Mouse (Mus musculus): ENCODE measurements around the gene Gp6. TPM values are rescaled to one million over a fixed set of nuclear protein-coding genes. Genes with fewer than 3 reads are reported as not detected.
"Not testable (repeated sequence)": the region's sequence is repeated elsewhere in the genome, so short reads cannot be mapped to it uniquely, and the experiment has no call there.

Gp6 gene
- total RNA-seq (2021): not detected
- long read RNA-seq, experiment 1: 0 reads
- long read RNA-seq, experiment 2, partial matches to known transcripts: 0 of 1 reads
- long read RNA-seq, experiment 2, other reads (novel, unspliced or antisense): 1 of 1 reads

- DNase-seq: no peak
These were observed at the start of gene Gp6 for GRCm38 (mm10) chr7:4397730-4398129. TSS of gene Gp6 (minus strand) at chr7:4397744.

DNA sequence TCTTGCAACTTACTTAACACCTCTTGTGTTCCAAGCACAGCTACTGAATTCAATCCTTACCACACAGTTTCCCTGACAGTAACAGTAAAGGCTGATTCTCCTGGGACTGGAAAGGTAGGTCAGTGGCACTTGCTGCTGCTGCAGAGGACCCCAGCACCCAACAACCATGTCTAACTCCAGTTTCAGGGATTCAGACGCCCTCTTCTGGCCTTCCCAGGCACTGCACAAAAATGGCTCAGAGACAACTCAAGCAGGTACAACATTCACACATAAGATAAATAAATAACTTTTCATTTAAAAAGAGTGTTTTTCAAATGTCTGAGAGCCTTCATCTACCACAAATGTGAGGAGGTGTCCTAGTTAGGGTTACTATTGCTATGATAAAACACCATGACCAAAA lies 49.6 kb upstream of the Gp6 start:
- DNase-seq: no peak

DNA sequence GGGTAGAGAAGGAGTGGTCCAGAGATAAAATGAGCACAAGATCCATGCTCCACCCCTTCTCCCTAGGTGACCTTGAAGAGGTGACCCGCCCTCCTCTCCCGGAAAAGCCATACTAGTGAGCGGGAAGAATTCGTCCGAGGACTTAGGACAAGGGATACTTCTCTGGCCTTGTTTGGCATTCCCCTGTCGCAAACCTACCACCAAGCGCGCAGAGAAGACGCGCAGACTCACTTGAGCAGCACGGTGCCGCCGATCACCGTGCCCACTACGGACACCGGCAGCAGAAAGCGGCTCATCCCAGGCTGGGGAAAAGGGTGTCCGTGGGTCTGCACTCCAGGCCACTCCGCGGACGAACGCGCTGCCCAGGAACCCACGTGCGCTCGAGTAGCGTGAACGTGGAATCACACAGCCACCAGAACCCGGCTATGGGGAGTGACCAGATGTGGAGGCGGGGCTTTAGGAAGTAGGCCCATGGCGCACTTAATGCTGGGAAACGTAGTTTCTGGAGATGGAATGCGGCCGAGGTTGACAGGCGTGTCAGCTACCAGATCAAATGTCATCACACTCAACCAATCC lies 47.8 kb upstream of the Gp6 start, which contains the start of gene Rdh13:
Gene Rdh13, minus strand, starts transcription at position 434 of the 576 bp plus-strand sequence.
- peak; percentile 90 for DNase-seq

GRCm38 (mm10) chr7:4440549-4440948 lies 43.0 kb upstream of the Gp6 start:
- no peak for DNase-seq

GRCm38 (mm10) chr7:4437721-4438120 lies 40.2 kb upstream of the Gp6 start:
- no peak for DNase-seq

GRCm38 (mm10) chr7:4432026-4432425 lies 34.5 kb upstream of the Gp6 start:
- no peak for DNase-seq

- no peak for DNase-seq
These were observed 34.0 kb upstream of the Gp6 start for GRCm38 (mm10) chr7:4431548-4431947.

DNA sequence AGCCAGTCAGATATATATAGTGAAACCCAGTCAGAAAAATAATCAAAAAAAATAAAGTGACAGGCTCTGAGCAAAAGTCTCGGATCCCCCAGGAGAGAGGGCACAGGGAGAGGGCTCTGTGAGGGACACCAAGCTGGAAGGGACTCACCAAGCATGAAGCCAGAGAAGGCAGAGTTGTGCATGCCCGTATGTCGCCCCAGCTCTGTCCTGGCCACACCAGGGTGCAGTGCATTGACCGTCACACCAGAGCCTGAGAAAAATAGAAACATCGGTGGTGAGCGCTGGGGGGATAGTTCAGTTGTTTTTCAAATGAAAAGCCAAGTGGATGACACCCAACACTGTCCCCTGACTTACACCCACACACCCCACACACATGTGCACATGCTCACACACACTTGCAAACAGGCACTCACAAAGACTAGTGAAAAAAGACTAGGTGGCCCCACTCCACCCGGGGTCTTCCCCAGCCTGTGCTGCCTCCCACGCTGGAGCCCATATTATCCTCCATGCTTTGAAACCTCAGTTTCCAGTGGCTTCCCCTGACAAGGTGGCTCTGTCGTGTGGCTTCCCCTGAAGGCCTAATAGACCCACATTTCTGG lies 32.8 kb upstream of the Gp6 start:
- no peak for DNase-seq

- peak; percentile 58 for DNase-seq
These were observed 29.8 kb upstream of the Gp6 start for GRCm38 (mm10) chr7:4427161-4427912.

- DNase-seq: no peak
These were observed 22.7 kb upstream of the Gp6 start for GRCm38 (mm10) chr7:4420230-4420629.

DNA sequence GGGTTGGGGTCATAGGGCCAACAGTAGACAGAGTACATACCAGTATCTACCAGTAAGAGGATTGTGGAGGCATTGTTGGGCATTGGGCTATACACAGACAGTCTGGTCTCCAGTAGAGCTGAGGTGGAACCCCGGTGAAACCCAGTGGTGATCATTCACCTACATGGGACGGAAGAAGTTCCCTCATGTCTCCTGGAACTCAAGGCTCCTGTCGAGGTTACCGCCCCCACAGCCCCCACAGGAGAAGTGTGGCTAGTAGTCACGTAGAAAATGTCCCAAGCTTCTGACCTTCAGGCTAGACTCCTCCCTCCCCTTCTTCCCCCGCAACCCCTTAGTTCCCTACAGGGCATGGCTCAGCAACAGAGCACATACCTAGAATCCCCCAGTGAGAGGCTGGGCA lies 22.1 kb upstream of the Gp6 start:
- no peak for DNase-seq

GRCm38 (mm10) chr7:4412406-4412805 lies 14.9 kb upstream of the Gp6 start:
- not testable (repeated sequence) for DNase-seq

DNA sequence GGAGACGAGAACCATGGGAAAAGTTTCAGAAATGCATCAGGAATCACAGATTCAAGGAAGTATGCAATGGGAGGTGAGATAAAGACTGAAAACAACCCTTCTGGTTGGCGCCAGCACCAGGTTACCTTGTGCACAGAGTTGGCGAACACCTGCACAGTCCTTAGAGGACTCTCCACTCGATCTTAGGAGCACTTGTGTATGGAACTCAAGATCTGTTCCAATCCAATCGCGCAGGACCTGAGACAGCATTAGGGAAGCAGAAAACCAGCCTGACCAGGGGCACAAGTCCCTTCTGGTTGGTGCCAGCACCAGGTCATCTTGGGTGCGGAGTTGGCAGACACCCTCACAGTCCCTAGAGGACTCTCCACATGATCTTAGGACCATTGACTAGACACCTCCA lies 24.0 kb downstream of the Gp6 start:
- no peak for DNase-seq

- no peak for DNase-seq
These were observed 60.0 kb downstream of the Gp6 start, which contains the start of gene Ncr1 for GRCm38 (mm10) chr7:4337509-4337908. TSS of gene Ncr1 (plus strand) at chr7:4337724.

DNA sequence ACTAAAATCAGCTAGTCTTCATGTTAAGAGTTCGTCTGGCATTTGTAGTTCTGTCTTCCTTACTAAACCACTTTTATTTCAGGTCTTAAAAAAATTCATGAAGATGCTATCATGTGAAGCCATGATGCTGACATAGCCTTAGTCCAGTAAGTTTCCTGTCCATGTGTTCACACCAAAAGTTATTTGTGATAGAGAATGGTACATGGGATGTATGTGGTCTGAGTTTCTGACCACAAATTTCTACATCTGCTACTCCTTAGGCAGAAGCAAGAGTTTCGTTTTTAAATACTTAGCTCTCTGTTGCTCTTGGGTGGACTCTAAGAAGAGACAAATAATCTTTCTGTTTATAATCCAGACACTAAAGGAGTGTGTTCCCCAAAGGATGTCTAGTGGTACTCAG lies 74.2 kb downstream of the Gp6 start:
- no peak for DNase-seq

Small RNA genes within 50 kb of the gene (microRNA-seq; reads per million reads assigned to microRNA genes)
- gene Gm24605 (ENCODE audit: borderline replicate concordance in 2 of 2) (0 reads per million in 2 experiments), gene Gm24752 (ENCODE audit: borderline replicate concordance in 2 of 2) (0 reads per million in 2 experiments), gene Gm25349 (ENCODE audit: borderline replicate concordance in 2 of 2) (0 reads per million in 2 experiments)

Other genes with a start within 250 kb of the Gp6 start
- 1 to 10 TPM; 2.2 to 2.3 TPM for gene Leng9, start 247.4 kb downstream of the Gp6 start, total RNA-seq (2021)
- gene Cdc42ep5, start 232.9 kb downstream of the Gp6 start, total RNA-seq (2021): 1 to 10 TPM; 1.7 to 4.0 TPM
- under 1 TPM in 1 of 2 experiments, not detected in 1; 0.13 TPM for gene Lilra5, start 160.0 kb downstream of the Gp6 start, total RNA-seq (2021)
- gene Ncr1, start 60.0 kb downstream of the Gp6 start, total RNA-seq (2021): not detected
- gene Rdh13, start 47.9 kb upstream of the Gp6 start, total RNA-seq (2021): 10 to 100 TPM; 14.9 to 16.5 TPM
- 1 to 10 TPM; 1.5 to 2.2 TPM for gene Eps8l1, start 62.9 kb upstream of the Gp6 start, total RNA-seq (2021)
- gene Ppp1r12c, start 103.9 kb upstream of the Gp6 start, total RNA-seq (2021): 10 to 100 TPM; 20.6 to 22.3 TPM
- gene Tnnt1, start 118.6 kb upstream of the Gp6 start, total RNA-seq (2021): 100 to 1,000 TPM; 151 to 768 TPM
- gene Tnni3, start 126.5 kb upstream of the Gp6 start, total RNA-seq (2021): under 1 TPM in 1 of 2 experiments, not detected in 1; 0.29 TPM
- gene Dnaaf3, start 134.7 kb upstream of the Gp6 start, total RNA-seq (2021): not detected
- under 1 TPM in 1 of 2 experiments, not detected in 1; 0.16 TPM for gene Syt5, start 149.8 kb upstream of the Gp6 start, total RNA-seq (2021)
- gene Ptprh, start 206.3 kb upstream of the Gp6 start, total RNA-seq (2021): not detected
- 1 to 10 TPM; 2.4 to 3.0 TPM for gene Tmem86b, start 233.7 kb upstream of the Gp6 start, total RNA-seq (2021)